Mouse (Mus musculus) urinary bladder, postnatal 10 days (tissue): ENCODE measurements around the gene Ddah2.

Experiments used
- DNase-seq: peaks from one replicate; pipeline ENCODE4 v3.0.0; 2022; ENCODE audit warnings: low spot score

Gene Ddah2

DNA sequence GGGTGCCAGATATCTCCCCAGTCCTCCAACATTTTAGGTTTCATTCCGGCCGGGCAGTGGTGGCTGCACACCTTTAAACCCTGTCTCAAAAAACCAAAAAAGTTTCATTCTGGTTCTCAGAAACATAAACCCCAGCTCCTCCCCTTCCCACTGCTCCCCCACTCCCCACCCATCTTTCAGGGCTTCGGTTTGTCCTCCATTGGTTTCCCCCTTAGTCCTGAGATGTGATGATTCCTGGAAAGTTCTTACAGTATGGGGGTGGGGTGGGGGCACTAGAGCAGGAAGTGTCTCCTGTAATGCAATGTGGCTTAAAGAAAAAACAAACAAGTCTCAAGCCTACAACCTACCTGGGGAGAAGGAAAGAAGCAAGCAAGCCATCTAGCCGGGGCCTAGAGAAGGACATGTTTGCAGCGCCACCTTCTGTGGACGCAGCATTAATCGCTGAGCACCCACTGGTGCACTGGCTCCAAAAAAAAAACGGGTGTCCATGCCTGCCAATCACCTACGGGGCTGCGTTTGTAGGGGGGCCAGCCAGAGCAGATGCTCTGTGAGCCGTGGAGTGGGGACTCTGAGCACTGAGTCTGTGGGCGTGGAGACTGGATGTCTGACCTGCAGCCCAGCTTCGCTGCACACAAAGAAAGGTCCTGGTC, 47.0 kb downstream of the Ddah2 start:
- no peak for DNase-seq

DNA sequence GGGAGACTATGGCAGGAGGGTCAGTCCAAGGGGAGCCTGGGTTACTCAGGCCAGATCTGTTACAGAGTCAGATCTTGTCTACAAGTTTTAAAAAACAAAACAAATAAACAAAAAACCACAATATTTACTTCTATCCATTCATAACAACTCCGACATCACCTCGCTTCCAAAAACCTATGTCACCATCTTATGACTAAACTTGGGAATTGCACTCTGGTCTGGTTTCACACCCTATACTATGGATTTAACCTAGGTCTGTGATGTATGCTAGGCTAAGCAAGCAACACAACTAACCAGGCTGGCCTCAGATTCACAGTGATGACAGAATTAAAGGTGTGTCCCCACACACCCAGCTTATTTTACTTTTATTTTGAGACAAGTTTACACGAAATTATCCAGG, 47.7 kb downstream of the Ddah2 start:
- DNase-seq, result no peak

DNA sequence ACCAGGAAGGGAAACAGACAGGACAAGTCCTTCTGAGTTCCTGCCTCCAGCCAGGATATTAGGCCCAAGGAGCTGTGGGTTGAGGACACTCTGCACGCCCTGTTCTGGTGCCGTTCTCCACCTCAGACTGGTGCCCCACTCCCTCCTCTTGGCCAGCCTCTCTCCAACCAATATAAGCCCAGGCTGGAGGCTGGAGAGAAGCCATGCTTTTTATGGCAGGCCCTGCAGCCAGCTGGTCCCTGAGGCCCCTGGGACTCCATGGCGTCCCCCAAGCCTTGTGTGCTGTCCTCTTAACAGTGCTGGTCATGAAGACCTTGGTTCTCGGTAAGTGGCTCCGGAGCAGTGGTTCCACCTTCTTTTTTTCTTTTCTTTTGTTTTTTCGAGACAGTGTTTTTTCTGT, 49.3 kb downstream of the Ddah2 start, which contains the start of gene Ly6g5c:
Ly6g5c (plus strand) TSS at position 183 of the 400 bp plus-strand sequence.
- no peak for DNase-seq
